Mouse (Mus musculus) thymus, postnatal 36 days (tissue): ENCODE results near the gene Olfr1457.

Experiments used
- DNase-seq, 2 experiments: peaks; one replicate each; pipeline ENCODE4 v3.0.0; 2022; ENCODE audit warnings: mixed read lengths in 2 of 2

Gene Olfr1457

DNA sequence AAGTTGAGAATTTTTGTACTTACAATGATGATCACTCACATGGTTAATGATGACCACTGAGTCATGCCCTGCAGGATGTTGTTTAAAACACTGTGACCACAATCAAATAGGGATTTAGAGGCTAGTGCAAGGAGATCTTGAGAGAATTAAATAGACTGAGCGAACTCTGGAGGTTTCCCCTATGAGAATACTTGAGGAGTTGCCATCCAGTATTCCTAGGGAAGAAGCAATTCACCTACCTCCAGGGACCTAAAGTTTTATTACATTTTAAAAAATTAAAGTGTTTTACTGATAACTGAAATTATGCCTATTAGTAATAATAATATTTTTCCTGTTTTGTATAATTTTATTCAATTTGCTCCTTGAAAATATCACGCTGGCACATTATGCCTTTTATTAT, at the start of gene Olfr1457:
TSS of gene Olfr1457 (minus strand) at position 101 of the 400 bp plus-strand sequence.
- DNase-seq, result no peak

DNA sequence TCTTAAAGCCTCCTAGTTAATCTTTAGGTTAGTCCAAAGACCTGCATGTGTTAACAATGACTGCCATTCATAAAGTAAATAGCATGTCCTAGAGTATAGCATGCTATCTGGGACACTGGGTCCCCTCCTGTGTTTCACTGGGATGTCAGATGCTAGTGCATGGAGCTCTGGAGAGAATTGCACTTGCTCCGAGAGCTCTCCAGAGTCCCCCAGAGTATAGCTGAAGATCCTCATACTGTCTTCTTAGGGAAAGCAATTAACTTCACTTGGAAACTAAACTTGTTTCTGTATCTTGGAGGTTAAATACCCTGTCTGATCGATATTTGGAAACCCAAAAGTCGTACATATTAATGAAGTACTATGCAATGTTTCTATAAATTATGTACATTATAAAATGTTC, 9.0 kb upstream of the Olfr1457 start, which contains the start of gene Olfr1458:
TSS of gene Olfr1458 (minus strand) at position 101 of the 400 bp plus-strand sequence.
- no peak for DNase-seq

DNA sequence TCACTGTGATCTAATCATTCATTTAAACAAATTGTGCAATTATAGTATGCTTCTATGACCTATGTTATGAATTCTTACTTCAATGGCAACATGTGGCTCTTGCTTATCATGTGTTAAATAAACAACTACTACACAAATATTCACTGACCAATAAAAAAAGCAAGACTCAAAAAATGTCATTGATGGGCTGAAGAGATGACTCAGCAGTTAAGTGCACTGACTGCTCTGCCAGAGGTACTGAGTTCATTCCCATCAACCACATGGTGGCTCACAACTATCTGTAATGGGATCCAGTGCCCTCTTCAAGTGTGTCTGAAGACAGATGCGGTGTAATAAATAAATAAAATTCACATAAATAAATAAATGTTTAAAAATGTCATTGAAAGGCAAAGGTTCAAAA, 3.8 kb downstream of the Olfr1457 start:
- no peak for DNase-seq

DNA sequence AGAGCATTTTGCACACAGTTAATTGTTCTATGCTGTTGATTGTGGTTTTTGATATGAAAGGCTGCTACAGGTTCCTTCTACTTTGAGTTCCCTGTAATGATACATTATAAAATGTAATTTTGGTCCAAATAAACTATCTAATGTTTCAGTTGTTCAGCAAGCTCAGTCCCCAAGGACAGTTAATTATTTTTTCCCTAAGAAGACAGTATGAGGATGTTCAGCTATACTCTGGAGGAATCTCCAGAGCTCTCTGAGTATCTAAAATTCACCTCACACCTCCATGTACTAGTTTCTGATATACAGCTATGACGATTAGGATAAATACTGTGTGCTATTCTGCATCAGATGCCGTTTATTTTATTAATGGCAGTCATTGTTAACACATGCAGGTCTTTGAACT, 37.4 kb downstream of the Olfr1457 start, which contains the start of gene Olfr1454:
TSS of gene Olfr1454 (plus strand) at position 301 of the 400 bp plus-strand sequence.
- no peak for DNase-seq
